10 mouse cellular contexts compared by ENCODE assay signal in genomic region chr7:75608716-75609115, GRCm38 (mm10).
DNase-seq lines count a peak whose midpoint lies in the region; ATAC-seq and TF ChIP-seq lines count a peak whose summit lies in the region.
"Had no signal": no experiment of that assay in that cellular context is flagged by ENCODE, and none has a peak within 500 bp of the region (broad histone marks: within the 10 kb centered on the region; RNA-seq: fewer than 3 reads in every experiment).

No protein-coding gene starts in this region.

- no peaks in the 10 kb centered on the region for H3K27me3 ChIP-seq in testis, adult 2 months (ENCODE audit: control insufficient read depth, insufficient read depth, low read length)
- no peaks in the 10 kb centered on the region for H3K27me3 ChIP-seq in heart, embryonic 14.5 days (ENCODE audit: control insufficient read depth, insufficient read depth, low read length)
- no peaks in the 10 kb centered on the region for H3K27me3 ChIP-seq in liver, postnatal 0 days (ENCODE audit: insufficient read depth, low read length)

- 18% methylated on average over 5 of the region's 5 CpGs for WGBS in heart, embryonic 14.5 days
- 61% methylated on average over 5 of the region's 5 CpGs for WGBS in liver, postnatal 0 days (ENCODE audit: insufficient replicate concordance)

- no peaks in the 10 kb centered on the region for H3K4me1 ChIP-seq in testis, adult 2 months (ENCODE audit: control insufficient read depth, insufficient read depth, low read length)
- peaks cover 29 to 64% of the 10 kb centered on the region in 2 experiments for H3K4me1 ChIP-seq in heart, embryonic 14.5 days (ENCODE audit: control insufficient read depth in 2 of 2, insufficient read depth in 2 of 2, low read length in 2 of 2)
- peaks cover 34% of the 10 kb centered on the region for H3K4me1 ChIP-seq in liver, postnatal 0 days (ENCODE audit: insufficient read depth)
- H3K4me1 ChIP-seq: forebrain, embryonic 10.5 days had no signal

- TF ChIP-seq POLR2A in testis, adult 2 months (IDR thresholded peaks at IDR 0.05; ENCODE audit: control insufficient read depth, low read depth, low read length) = no peak

- H3K36me3 ChIP-seq in testis, adult 2 months (ENCODE audit: control insufficient read depth, insufficient read depth, low read length) = no peaks in the 10 kb centered on the region; the same call in 1 of the 2 replicates
- peaks cover 42% of the 10 kb centered on the region for H3K36me3 ChIP-seq in heart, embryonic 14.5 days (ENCODE audit: control insufficient read depth, insufficient read depth, low read length)
- H3K36me3 ChIP-seq in liver, postnatal 0 days (replicated peaks; ENCODE audit: insufficient read depth, low read length) = peaks cover 28% of the 10 kb centered on the region

- no peak overlapping the region for H3K27ac ChIP-seq in testis, adult 2 months (ENCODE audit: control insufficient read depth, insufficient read depth, low read depth, low read length)
- peak overlapping the region; percentile 87 to 90 for H3K27ac ChIP-seq in heart, embryonic 14.5 days (replicated peaks in 1 of 2; ENCODE audit: control insufficient read depth in 1 of 2, insufficient read depth in 1 of 2, low read depth in 2 of 2, low read length in 2 of 2)
- peak overlapping the region; percentile 92 for H3K27ac ChIP-seq in liver, postnatal 0 days (ENCODE audit: low read depth)
- H3K27ac ChIP-seq: forebrain, embryonic 10.5 days had no signal

- H3K4me3 ChIP-seq in testis, adult 2 months (ENCODE audit: control insufficient read depth, low read depth, low read length) = peak overlapping the region; percentile 36
- no peak overlapping the region for H3K4me3 ChIP-seq in heart, embryonic 14.5 days (ENCODE audit: control insufficient read depth in 1 of 2, insufficient read depth in 1 of 2, low read depth in 1 of 2, low read length in 2 of 2)
- no peak overlapping the region for H3K4me3 ChIP-seq in liver, postnatal 0 days (ENCODE audit: low read depth, low read length)
- H3K4me3 ChIP-seq: forebrain, embryonic 10.5 days had no signal

- peak overlapping the region; percentile 32; the same call in 1 of the 2 replicates for H3K9ac ChIP-seq in heart, embryonic 14.5 days (ENCODE audit: low read length)
- H3K9ac ChIP-seq in liver, postnatal 0 days (replicated peaks) = peak overlapping the region; percentile 41; the same call in 1 of the 2 replicates

- TF ChIP-seq EP300 in liver, postnatal 0 days (IDR thresholded peaks at IDR 0.05; ENCODE audit: low read depth) = no peak

- no peak overlapping the region for H3K4me2 ChIP-seq in heart, embryonic 14.5 days (ENCODE audit: low read length)
- H3K4me2 ChIP-seq in liver, postnatal 0 days (ENCODE audit: low read depth, low read length) = no peak overlapping the region

- H3K9me3 ChIP-seq in heart, embryonic 14.5 days (ENCODE audit: control insufficient read depth, low read length) = no peaks in the 10 kb centered on the region
- H3K9me3 ChIP-seq in liver, postnatal 0 days (ENCODE audit: low read length) = no peaks in the 10 kb centered on the region
- H3K9me3 ChIP-seq: forebrain, embryonic 10.5 days had no signal

- peak; percentile 61; the same call in 1 of the 2 replicates for ATAC-seq in heart, embryonic 14.5 days (ENCODE audit: insufficient number of reproducible peaks, insufficient read depth, low FRiP score, low read depth)
- ATAC-seq in liver, postnatal 0 days = no peak

- TF ChIP-seq CTCF in testis, adult 2 months (IDR thresholded peaks at IDR 0.05; ENCODE audit: control insufficient read depth, insufficient read depth, insufficient replicate concordance, low read depth, low read length) = no peak
- TF ChIP-seq CTCF in liver, postnatal 0 days (IDR thresholded peaks at IDR 0.05; ENCODE audit: low read depth) = no peak

- no peak for DNase-seq in testis, postnatal 14 days (ENCODE audit: low spot score)
- DNase-seq in liver, postnatal 0 days = no peak
- DNase-seq in ovary, adult 18-20 months (ENCODE audit: low spot score) = no peak
- no peak for DNase-seq in ovary, postnatal 10 days (ENCODE audit: low spot score)
- no peak for DNase-seq in kidney, adult 8-10 months
- DNase-seq: gastrocnemius, postnatal 36 days; retina, postnatal 1 day had no signal
